Mouse (Mus musculus) gastrocnemius, adult 2 months (tissue): ENCODE results near the gene Kdm2b. TPM values are rescaled to one million over a fixed set of nuclear protein-coding genes. Genes with fewer than 3 reads are reported as not detected.

Source experiments
- DNase-seq: peaks from one replicate; pipeline ENCODE4 v3.0.0; 2022
- H3K27ac ChIP-seq: fragments of 200-600 bp; 2 replicates; pipeline ENCODE4 v1.8.1; 2022; ENCODE audit warnings: mild to moderate bottlenecking
- H3K4me3 ChIP-seq: fragments of 200-600 bp; 2 replicates; pipeline ENCODE4 v1.8.1; 2022; ENCODE audit warnings: mild to moderate bottlenecking, moderate library complexity
- CTCF ChIP-seq: fragments of 200-600 bp; IDR thresholded peaks from 2 replicates; pipeline ENCODE4 v1.8.1; 2022; ENCODE audit warnings: antibody characterized with exemption, mild to moderate bottlenecking, moderate library complexity
- intact Hi-C: fragments of 180-260 bp; cut with DNase I; formaldehyde crosslinking; loops from one replicate; pipeline ENCODE4 v1.15.1; 2025
- total RNA-seq, 2 experiments: library from RNA; stranded (reverse); gene quantifications; 2 replicates each; pipeline ENCODE4 v1.2.3; 2021

Gene Kdm2b
- total RNA-seq, 2 experiments from 2014 or later = 11.5 to 13.3 TPM

DNA sequence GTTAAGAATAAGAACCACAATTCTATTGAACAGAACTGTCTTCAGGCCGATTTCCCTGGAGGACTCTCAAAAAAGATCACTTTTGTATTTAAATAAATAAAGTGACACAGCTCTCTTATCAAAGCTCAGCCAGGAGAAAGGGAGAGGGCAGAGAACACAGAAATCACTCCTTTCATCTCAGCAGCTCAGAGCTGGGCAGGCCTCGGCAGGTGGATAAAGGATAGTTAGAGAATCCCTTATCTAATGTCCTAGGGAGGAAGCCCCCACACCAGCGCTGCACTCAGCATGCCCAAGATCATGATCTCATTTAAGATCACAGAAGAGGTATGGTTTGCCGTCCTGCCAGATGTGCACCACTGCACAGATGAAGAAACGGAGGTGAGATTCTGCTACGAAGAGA, 87.4 kb downstream of the Kdm2b start:
- intact Hi-C loops = no loop called here
- H3K27ac ChIP-seq = no peak overlapping the region
- H3K4me3 ChIP-seq = no peak overlapping the region
- no peak for TF ChIP-seq CTCF
- no peak for DNase-seq

DNA sequence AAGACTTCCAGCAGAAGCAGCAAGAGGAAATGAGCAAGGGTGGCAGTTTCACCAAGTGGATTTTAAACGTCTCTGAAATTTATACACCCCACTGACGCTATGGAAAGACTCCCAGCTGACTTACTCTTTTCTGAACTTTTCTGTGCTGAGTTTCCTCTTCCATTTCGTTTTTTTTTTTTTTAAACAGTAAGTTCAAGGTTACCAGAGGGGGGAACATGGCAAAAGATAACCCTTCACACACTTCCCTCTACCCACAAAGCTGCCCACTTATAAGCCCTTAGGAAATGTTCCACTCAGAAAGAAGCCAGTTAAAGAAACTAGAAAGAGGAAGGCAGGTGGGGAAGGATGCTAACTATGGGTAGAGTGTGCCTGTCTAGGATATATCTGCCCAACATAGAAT, 88.0 kb downstream of the Kdm2b start:
- Histone ChIP-seq H3K27ac (no peak overlapping the region), H3K4me3 (no peak overlapping the region)
- no peak for TF ChIP-seq CTCF
- intact Hi-C loops = no loop called here
- no peak for DNase-seq

GRCm38 (mm10) chr5:122901179-122901578, 88.4 kb downstream of the Kdm2b start:
- TF ChIP-seq CTCF = no peak
- peak overlapping the region; percentile 92 for H3K4me3 ChIP-seq
- intact Hi-C loops = no loop called here
- no peak for DNase-seq
- H3K27ac ChIP-seq = no peak overlapping the region

- intact Hi-C loops = no loop called here
- peak overlapping the region; percentile 70 for H3K27ac ChIP-seq
- no peak for DNase-seq
- no peak for TF ChIP-seq CTCF
- peak overlapping the region; percentile 92 for H3K4me3 ChIP-seq
Observed at GRCm38 (mm10) chr5:122900558-122901171, 89.0 kb downstream of the Kdm2b start.

GRCm38 (mm10) chr5:122899777-122900557, 89.7 kb downstream of the Kdm2b start:
- intact Hi-C loops = no loop called here
- DNase-seq = peak; percentile 94
- Histone ChIP-seq H3K4me3 (peak overlapping the region; percentile 92), H3K27ac (peak overlapping the region; percentile 81)
- TF ChIP-seq CTCF = peak; percentile 30; the same call in 1 of the 2 replicates

- DNase-seq = peak; percentile 53
- intact Hi-C loops = no loop called here
- no peak for TF ChIP-seq CTCF
- Histone ChIP-seq H3K27ac (peak overlapping the region; percentile 61), H3K4me3 (peak overlapping the region; percentile 92)
Observed at GRCm38 (mm10) chr5:122898963-122899776, 90.5 kb downstream of the Kdm2b start.

GRCm38 (mm10) chr5:122898153-122898552, 91.5 kb downstream of the Kdm2b start:
- DNase-seq = no peak
- no peak for TF ChIP-seq CTCF
- no peak overlapping the region for H3K27ac ChIP-seq
- no peak overlapping the region for H3K4me3 ChIP-seq
- intact Hi-C loops = no loop called here

DNA sequence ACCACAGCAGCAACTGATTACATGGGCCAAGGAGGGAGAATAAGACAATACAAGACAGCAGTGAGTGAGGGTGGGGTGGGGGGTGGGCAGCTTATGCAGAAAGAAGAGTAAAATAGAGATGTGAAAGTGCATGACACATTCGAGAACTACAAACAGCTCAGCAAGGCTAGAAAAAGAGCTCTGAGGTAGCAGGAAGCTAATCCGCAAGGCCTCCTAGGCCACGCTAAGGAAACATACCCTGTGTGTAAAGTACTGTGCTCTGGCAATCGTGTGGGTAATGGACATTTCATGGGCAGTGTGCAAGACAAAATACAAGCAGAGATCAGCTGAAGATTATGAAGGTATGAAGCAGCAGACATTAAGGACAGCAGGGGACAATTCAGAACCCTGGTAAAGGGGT, 94.8 kb downstream of the Kdm2b start:
- no peak for TF ChIP-seq CTCF
- DNase-seq = no peak
- H3K27ac ChIP-seq = no peak overlapping the region
- intact Hi-C loops = no loop called here
- H3K4me3 ChIP-seq = no peak overlapping the region

DNA sequence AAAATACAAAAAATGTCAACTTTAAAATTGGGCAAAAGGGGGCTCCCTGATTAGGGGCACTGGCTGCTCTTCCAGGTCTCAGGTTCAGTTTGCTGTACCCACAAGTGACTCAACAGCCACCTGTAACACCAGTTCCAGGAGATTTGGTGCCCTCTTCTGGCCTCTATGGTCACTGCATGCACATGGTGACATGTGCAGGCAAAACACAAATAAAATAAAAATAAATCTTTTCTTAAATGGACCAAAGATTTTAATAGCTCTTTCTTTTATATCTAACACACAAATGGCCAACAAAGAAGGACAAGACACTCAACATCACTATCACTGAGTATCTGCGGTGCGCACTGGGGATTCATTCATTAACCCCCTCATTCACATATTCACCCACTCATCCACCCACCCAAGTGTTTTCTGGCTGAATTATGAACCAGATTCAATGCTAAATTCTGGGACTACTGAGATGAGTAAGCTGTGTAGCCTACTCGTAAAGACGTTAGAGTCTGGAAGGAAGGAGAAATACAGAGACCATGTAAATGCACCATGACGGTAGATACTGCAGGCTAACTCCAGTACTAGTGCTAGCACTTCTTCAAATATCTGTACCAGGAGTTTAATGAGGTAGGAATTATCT, 95.5 kb downstream of the Kdm2b start:
- Histone ChIP-seq H3K27ac (no peak overlapping the region), H3K4me3 (no peak overlapping the region)
- peak; percentile 55 for DNase-seq
- peak; percentile 82 for TF ChIP-seq CTCF
- intact Hi-C loops = no loop called here

DNA sequence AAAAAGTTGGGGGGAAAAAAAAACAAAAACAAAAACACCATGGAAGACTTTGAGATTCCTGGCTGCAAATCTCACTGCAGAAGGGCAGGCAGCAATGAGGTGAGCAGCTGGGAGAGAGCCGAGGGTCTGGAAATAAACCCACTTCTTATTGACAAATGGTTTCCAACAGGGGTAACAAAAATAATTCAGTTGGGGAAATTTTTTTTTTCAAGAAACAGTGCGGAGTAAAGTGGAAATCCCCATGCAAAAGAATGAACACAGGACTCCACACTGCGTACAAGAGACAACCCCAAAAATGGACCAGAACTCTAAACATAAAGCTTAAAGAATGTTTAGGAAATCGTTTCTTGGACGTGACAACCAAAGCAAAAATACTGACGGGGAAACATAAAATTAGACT, 96.4 kb downstream of the Kdm2b start:
- H3K4me3 ChIP-seq = no peak overlapping the region
- no peak for DNase-seq
- H3K27ac ChIP-seq = no peak overlapping the region
- TF ChIP-seq CTCF = no peak
- intact Hi-C loops = no loop called here

- intact Hi-C loops = no loop called here
- DNase-seq = no peak
- H3K27ac ChIP-seq = no peak overlapping the region
Observed at GRCm38 (mm10) chr5:122890396-122890795, 99.2 kb downstream of the Kdm2b start.

DNA sequence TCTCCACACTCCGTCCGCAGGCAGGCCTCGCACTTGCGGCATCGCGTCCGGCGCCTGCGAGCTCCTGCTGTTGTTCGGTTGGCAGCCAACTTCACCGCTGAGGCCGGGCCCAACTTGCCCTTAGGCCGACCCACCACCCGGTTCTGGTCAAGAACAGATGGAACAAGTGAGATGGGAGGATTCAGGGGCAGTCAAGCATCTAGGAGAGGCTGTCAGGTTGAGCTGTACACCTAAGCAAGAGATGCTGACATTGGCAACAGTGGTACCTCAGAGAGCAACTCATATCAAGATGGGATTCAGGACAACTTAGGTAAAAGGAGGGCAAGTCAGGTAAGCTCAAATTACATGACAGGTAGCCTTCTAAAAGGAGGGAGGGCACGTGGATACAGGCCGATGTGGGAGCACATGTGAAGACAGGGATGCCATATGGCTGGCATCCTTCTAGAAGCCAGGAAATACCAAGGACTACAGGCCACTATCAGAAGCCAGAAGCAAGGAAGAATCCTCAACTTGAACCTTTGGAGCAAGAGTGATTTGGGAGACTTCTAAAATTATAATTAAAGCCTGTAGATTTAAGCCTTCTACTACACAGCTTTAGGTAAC, 100.9 kb downstream of the Kdm2b start:
- no peak for TF ChIP-seq CTCF
- no peak overlapping the region for H3K27ac ChIP-seq
- no peak for DNase-seq
- H3K4me3 ChIP-seq = no peak overlapping the region
- intact Hi-C loops = no loop called here

More at GRCm38 (mm10) chr5:122890396-122890795, 99.2 kb downstream of the Kdm2b start:
- no peak for TF ChIP-seq CTCF
- no peak overlapping the region for H3K4me3 ChIP-seq
